Mouse (Mus musculus) MEL (cell line): ENCODE measurements around the gene Gm45623.

ENCODE experiments used
- CTCF ChIP-seq, 3 experiments: IDR thresholded peaks in 2 of 3; conservative IDR thresholded peaks in 1 of 3; 2 replicates each; pipeline ENCODE4 v1.5.1; 2011 to 2012; ENCODE audit warnings: low read length in 3 of 3, low read depth in 2 of 3, mild to moderate bottlenecking in 2 of 3, improper control_type of control experiment in 1 of 3, inconsistent platforms in 1 of 3, mixed read lengths in 1 of 3, moderate library complexity in 1 of 3; ENCODE audit not compliant: control insufficient read depth in 1 of 3, insufficient read depth in 1 of 3, poor library complexity in 1 of 3, severe bottlenecking in 1 of 3
- EP300 ChIP-seq, 2 experiments: IDR thresholded peaks; 2 replicates each; pipeline ENCODE4 v1.6.1; 2011; ENCODE audit warnings: improper control_type of control experiment in 2 of 2, low read length in 2 of 2, low read depth in 1 of 2, mild to moderate bottlenecking in 1 of 2
- GABPA ChIP-seq: IDR thresholded peaks from 2 replicates; pipeline ENCODE4 v1.6.1; 2012; ENCODE audit warnings: low read depth, mild to moderate bottlenecking, inconsistent platforms, low read length, improper control_type of control experiment, moderate library complexity
- MAZ ChIP-seq: IDR thresholded peaks from 2 replicates; pipeline ENCODE4 v1.6.1; 2012; ENCODE audit warnings: low read depth, mild to moderate bottlenecking, inconsistent platforms, low read length, improper control_type of control experiment
- TAL1 ChIP-seq: IDR thresholded peaks from 2 replicates; pipeline ENCODE4 v1.6.1; 2012; ENCODE audit warnings: mild to moderate bottlenecking, inconsistent platforms, low read length, moderate library complexity, mixed read lengths
- USF1 ChIP-seq: IDR thresholded peaks from 2 replicates; pipeline ENCODE4 v1.6.1; 2014; ENCODE audit warnings: low read depth, mild to moderate bottlenecking, inconsistent platforms, low read length, improper control_type of control experiment, moderate library complexity
- ZC3H11A ChIP-seq: IDR thresholded peaks from 2 replicates; pipeline ENCODE4 v1.6.1; 2012; ENCODE audit warnings: low read depth, mild to moderate bottlenecking, inconsistent platforms, low read length, improper control_type of control experiment

- TF ChIP-seq GABPA, result no peak
- no peak for TF ChIP-seq TAL1
- no peak for TF ChIP-seq MAZ
- TF ChIP-seq ZC3H11A, result no peak
- no peak for TF ChIP-seq CTCF (IDR thresholded peaks at IDR 0.05 in 2 of 3, conservative IDR thresholded peaks at IDR 0.05 in 1 of 3; ENCODE audit: control insufficient read depth in 1 of 3, insufficient read depth in 1 of 3, low read depth in 2 of 3, low read length in 3 of 3, poor library complexity in 1 of 3, severe bottlenecking in 1 of 3)
- no peak for TF ChIP-seq USF1
- TF ChIP-seq EP300 (IDR thresholded peaks at IDR 0.05; ENCODE audit: low read depth in 1 of 2, low read length in 2 of 2), result no peak
These were observed 19.0 kb upstream of the Gm45623 start for GRCm38 (mm10) chr13:56772592-56772991.
